Mouse (Mus musculus) cerebellum, adult 11 months (tissue): ENCODE data around the gene Kctd10.

Experiments
- DNase-seq: peaks from one replicate; pipeline ENCODE4 v3.0.0; 2022

The Kctd10 gene

DNA sequence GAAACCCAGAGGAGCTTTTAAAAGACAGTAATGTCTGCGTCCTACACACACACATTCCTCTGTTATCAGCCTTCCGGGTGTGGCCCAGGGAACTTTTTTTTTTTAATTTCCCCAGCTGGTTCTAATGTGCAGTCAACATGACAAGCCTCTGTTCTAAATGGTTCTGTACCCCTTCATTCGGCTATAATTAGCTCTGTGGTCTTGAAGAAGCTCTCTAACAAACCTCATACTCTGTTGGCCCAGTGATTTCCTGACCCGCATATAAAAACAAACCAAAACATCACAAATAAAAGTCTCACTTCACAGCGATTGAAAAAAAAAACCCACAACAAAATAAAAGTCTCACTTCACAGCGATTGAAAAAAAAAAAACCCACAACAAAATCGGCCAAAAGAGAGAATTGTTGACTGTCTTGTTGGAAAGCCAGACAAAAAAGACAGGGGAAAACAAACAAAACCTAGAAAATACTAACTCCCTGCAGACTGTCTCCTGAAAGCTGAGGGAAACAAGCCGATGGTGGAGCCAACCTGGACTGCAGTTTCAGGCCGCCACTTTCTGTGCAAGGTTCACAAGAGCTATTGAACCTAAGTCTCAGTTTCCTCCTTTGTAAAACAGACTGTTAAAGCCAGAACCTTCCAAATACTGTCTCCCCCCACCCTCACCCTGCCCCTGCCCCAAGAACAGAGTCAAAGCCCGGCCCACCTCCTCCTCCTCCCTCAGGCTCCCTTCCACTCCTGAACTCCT, 2.0 kb downstream of the Kctd10 start:
- DNase-seq = no peak

DNA sequence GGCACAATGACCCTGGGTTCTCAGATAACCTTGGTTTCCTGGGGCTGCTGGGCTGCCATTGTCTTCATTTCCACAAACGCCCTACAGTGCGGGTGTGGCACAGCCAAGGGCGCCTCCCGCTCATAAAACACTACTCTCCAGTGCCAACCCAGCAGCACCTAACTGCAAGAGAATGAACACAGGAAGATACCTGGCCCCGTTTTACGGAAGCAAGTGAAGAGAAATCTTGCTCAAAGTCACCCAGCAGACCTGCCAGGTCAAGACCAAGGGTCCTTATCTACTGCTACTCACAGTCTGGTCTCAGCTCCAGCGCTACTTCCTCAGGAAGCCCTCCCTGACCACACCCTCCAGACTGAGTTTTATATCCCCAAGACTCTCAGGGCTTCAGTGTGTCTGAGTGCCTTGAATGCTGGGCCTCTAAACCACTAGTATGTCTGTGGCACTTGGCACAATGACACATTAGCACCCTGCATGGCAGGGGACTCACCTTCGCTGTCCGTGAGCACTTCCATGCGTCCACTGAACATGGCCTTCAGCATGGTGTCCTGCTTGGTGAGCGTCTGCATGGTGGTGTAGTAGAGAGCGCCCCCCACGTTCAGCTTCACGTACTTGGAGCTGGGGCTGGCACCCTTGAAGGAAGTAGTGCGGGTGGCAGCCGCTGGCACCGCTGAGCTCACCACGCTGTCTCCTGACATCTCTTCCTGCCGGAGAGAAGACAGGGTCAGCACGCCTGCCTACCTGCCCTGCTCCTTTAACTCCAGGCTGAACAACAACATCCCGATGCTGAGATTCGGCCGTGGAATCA, 5.7 kb downstream of the Kctd10 start:
- DNase-seq = no peak

DNA sequence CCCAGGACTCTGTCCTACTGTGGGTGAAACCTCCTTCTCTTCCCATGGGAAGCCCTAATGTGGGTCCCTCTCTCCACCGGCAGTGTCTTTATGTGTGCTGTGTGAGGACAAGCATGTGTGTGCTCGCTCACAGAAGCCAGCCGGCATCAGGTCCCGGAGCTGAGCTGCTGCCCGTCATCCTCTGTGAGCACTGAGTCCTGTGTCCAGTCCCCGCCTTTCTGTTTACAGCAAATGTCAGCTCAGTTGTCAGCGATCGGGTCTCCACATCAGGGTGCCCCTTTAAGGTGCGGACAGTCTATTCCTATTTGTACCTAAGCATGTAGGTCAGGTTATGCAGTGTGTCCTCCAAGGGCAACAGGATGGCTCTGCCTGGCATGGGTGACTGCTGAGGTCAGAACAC, 6.7 kb downstream of the Kctd10 start:
- DNase-seq = no peak

DNA sequence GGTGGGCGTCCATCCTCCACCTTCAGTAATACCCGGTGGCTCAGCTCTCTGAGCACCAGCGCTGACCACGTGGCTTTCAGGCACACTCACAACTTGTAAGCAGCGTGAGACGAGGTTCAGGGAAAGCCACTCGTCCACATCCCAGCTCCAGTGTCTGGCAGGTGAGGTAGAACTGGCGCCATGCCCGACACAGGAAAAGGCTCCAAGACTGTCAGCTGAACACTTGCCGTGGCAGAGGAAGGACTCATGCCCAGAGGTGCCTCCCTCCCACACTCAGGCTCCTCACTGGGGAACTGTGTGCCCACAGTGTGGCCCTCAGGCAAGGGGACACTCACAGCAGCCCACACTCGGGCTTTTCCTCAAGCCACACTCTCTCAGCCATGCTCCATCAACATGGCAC, 7.1 kb downstream of the Kctd10 start:
- DNase-seq = no peak

DNA sequence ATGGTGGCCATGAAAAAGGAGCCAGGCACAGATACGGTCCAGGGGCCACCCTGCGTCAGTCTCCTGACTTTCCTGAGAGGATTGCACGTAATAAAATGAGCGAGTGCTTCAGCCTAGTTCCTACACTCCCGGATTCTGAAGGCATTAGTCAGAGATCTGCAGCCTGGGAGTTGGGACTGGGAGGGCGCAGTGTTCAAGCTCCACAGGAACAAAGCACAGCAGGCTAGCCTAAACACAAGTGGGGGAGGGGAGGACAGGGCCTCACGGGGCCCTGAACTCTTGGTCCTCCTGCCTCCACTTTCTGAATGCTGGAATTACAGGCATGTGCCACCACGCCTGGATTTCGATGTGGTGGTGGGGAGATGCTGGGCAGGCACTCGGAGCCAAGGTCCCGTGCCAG, 7.7 kb downstream of the Kctd10 start:
- no peak for DNase-seq

DNA sequence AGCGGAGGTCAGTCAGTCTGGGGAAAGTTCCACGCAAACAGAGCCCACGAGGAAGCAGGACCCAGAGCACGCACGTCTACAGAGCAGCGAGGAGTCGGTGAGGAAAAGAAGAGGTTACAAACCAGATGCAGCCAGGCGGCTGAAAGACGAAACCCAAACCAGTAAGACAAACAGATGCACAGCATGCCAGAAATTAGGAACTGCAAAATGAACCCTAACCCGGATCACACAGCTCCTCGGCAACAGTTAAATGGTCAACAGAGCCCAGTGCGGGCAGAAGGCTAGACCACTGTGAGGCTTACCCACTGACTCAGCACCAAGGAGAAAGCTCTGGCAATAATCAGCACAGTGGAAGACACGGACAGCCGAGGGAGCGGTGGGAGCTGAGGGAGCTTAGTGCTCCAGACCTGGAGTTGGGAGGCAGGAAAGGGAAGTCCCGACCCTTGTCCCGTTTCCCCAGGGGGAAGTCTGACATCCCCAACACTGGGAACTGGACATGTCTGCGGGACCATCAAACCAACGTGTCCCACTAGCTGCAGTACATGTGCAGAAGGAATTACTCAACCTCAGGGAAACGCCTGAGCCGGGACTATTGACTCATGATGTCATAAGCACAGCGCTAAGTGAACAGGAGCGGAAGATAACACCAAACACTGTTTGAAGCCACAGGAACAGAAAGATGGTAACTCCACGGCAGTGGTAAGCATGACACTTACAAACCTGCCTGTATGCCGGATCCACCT, 8.4 kb downstream of the Kctd10 start:
- DNase-seq = no peak

DNA sequence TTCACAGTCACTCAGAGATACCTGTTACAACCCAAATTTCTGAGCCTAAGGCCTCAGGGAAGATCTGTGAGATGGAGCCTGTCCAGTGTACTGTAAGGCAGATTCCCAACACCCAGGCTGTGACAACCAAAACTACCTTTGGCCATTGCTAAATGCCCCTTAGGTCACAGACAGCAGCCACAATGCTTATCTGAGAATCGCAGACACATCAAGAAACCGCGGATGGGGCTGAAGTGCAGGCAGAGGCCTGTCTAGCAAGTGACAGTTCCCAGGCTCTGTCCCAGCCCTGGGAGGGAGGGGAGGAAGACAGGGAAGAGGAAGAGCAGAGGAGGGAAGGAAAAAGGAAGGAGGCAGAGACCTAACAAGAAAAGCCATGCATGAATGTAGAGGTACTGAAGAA, 9.0 kb downstream of the Kctd10 start:
- no peak for DNase-seq

DNA sequence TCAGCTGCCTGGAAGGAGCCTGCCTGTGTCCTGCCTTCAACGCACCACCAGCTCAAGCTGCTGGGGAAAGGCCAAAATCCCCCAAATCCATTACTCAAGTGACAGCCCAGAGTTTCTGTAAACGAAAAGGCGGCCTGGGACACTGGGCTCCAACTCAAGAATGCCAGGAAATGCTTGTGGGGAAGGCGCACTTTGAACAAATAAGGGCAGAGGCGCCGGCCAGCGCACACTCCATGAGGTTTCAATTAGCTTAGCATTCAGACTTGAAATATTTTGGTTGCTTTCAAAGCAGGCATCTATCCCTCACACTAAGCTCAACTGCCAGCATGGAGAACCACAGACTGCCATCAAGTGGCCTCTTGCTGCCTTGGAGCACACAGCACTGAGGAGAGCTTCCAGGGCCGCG, 9.9 kb downstream of the Kctd10 start:
- no peak for DNase-seq

DNA sequence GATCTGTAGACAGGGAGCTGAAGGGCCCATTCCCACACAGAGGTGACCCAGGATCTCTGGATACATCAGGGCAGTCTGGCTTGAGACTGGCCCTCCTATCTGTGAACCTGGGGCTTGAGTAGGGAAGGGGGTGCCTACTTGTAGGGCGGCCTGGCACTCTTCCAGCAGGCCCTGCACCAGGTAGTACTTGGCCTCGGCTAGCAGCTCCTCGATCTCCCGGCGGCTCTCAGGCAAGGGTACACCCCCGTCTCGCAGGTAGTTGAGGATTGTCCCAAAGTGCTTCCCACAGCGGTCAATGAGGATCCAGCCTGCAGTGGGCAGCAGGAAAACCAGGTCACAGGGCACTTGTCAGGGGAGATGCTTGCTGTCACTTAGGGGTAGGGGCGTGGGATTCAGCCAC, 10.4 kb downstream of the Kctd10 start:
- no peak for DNase-seq

DNA sequence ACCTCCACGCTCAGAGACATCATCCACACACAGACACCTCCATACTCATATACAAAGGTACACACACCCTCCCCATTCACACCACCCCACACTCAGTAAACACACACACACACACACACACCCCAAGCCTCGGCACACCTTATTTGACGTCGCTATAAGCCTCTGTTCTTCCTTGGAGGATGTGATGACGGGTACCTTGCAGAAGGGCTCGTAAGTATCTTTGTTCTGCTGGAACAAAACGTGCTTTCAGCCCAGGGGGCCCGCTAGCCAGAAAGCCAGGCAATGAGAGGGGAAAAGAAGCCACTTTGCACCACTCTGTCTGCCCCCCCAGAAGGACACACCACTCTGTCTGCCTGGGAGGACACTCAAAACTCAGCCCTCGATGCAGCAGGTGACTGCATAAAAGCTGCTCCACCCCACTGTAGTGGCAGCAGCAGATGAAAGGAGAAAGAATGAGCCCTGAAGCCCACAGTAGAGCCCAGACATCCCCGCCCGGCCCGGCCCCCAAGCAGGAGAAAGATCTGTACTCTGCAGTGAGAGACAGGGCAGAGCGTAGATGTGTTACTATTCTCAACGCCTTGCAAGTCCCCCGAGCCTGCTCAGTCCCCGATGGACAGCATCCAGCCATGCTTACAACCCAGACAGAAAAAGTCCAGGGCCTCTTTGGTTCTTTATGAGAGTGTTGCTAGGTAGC, 11.4 kb downstream of the Kctd10 start:
- no peak for DNase-seq

DNA sequence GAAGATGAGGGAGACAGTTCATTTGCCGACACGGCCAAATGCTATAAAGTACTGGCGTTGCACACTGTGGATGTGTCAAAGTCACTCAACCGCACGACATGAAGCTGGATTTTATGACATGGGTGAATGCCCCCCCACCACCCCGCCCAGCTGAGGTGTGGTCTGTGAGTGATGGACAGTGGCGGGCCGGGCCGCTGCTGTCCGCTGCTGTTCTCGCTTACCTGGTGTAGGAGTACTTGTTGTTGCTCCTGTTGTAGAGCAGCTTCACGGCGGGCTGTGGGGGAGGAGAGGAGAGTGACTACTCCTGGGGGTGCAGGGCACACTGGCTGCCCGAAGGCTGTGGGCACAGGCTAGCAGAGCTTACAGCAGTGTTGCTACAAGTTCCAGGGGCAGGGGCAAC, 12.2 kb downstream of the Kctd10 start:
- DNase-seq = no peak

DNA sequence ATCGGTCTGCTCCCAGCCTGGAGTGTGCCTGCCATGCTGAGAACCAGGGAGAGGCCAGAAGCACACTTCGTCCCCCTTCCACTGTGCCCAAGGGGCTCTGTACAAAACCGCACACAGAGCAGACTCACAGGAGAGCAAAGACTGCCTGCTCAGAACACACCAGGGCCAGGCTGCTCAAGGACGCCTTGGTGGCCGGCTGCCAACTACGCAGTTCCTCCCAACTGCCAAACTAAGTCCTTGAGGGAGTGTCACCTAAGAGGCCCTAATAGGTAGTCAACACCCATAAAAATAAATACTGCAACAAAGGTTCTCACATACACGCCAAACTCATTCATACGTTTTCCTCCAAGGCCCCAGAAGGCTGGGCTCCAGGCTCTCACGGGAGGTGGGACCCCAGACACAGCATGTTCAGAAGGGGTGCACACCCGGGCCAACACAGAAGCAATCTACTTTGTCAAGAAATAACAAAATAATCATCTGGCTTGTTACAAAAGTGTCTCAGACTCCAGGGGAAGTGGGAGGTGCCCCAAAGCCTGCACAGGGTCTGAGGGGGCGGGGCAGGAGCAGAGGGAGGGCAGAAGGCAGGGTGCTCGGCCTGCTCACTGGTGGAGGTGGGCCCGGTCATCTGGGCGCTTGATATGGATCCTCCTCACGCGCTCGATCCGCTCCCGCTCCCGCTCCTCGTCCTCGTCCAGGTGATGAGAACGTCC, 15.1 kb downstream of the Kctd10 start:
- no peak for DNase-seq

DNA sequence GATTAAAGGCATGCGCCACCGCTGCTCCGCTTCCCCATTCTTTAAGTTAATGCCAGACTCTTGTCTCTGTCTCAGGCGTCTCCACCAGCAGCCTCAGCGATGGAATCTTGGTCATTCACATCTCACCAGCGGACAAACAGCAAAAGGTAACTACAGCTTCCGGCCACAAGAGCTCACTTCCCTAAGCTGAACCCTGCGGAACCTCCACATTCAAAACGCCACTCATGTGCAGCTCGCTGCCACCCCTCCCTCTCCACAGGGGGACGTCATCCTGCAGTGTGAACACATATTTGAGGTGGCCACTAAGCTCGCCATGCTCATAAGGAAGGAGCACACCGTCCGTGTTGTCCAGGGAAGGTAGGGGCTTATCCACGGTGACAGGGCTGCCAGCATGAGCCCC, 19.3 kb downstream of the Kctd10 start:
- DNase-seq = no peak

DNA sequence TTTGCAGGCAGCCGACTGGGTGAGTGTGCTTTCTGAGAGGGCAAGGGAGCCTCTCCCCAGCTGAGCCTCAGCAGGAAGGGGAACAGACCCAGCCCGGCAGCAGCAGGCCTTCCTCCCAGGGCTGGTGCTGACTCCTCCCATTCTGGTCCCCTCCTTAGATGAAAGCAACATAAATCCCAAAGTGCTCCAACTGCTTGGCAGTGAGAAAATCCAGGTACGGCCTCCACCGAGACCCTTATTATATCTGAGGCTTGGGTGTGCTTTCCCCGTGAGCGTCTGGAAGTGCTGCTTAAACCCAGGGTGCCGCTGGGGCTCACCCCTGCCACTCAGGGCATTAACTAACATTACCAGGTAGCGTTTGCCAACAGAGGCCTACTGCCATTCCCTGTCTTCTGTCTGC, 20.7 kb downstream of the Kctd10 start:
- no peak for DNase-seq

DNA sequence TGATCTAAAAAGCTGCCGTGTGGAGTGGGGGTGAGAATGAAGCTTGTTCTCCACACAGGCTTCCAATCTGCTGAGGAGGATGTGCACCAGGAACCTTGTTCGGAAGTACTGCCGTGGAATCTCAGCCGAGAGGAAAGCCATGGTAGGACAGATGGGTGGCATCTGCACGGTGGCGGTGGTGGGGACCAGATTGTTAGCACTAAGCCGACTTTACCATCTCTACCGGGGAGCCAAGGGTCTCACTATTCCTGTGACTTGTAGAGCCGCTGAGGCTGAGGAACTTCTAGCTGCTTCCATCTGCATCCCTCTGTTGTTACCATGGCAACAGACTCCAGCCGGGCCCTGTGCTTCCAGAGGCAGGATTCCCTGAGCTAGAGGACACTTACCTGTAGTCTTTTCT, 21.5 kb downstream of the Kctd10 start:
- DNase-seq = no peak

DNA sequence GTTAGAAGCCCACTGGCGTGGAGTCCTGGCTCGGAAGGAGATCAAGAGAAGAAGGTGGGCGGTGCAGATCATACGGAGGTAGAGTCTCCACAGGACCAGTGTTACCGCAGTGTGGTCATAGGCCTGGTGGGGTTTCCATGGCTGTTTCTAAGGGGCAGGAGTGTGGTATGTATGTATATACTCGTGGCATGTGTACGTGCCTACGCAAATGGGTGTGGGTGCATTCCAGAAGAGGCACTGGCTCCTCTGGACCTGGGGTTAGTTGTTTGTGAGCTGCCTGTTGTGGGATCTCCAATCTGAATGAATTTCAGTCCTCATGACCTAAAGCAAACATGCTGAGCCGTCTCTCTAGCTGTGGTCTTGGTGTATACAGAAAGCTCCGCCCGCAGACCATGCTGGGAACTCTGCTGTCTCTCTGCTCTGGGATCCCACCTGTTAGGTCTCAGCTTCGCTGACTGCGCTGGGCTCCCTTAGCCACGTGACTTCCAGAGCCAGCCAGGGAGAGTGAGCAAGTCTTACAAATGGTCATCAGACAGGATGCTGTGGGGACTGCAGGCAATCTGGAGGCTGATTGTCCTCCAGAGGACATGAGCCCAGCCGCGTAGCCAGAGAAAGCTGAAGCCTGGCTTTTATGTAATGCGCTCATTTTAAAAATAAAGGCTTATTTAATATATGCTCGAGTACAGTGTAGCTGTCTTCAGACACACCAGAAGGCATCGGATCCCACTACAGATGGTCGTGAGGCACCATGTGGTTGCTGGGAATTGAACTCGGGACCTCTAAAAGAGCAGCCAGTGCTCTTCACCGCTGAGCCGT, 23.2 kb downstream of the Kctd10 start:
- DNase-seq = no peak

DNA sequence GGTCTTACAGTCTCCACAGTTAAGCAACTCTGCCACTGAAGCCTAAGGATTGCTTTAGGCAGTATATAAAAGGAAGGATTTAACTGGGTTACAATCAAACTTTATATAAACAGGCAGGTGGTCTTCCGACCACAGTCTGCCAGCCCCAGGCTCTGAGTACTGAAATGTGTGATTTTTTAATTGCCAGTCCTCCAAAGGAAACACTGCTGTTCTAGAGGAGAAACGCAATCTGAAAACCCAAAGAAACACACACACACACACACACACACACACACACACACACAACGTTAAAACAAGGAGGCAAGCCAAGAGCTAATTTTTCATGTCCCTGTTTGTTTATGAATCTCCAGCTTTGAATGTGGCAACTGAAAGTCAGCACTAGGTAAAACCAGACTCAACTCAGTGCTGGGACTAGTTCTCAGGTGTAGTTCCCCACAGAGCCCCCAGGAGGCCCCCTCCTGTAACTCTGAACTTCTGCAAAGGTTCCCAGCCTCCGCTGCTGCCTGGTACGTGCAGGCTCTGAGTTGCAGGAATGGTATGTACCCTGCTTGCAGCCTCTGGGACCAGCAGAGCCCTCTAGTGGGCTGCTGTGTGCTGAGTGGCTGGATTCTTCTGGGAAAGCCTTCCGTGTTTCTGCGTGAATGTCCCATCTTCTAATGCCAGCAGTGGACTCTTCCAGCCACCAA, 23.9 kb downstream of the Kctd10 start:
- no peak for DNase-seq

DNA sequence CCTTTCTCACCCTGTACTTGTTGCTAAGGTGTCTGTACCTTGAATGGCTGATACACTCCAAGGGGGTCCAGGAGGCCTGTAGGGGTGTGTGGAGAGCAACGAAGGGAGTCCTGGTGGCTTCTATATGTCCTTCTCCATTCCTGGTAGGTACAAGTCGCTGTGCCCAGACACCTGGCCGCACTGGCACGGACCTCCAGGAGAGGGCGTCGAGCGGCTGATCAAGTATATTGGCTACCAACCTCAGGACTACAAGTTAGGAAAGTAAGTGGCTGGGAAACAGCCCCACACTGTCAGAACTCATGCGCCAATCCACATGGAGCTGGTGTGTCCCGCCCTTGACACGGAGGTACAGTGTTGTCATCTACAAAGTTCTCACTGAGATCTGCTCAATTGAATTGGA, 28.8 kb downstream of the Kctd10 start:
- no peak for DNase-seq

DNA sequence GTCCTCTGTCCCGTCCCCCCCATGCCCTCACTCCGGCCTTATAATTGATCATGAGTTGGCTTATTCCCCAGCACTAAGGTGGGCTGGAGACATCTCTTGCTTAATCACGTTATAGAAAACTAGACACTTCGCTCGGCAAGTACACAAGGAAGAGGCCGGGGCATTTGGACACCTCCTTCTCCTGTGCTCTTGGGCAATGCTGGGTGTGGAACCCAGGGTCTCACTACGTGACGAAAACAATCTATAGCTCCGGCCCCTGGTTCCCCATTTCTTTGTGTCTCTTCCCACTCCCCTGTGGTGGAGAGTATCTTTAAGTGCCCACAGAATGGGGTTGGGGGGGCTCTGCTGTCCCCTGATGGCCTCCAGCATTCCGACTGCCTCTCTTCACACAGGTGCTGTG, 33.3 kb downstream of the Kctd10 start:
- no peak for DNase-seq

DNA sequence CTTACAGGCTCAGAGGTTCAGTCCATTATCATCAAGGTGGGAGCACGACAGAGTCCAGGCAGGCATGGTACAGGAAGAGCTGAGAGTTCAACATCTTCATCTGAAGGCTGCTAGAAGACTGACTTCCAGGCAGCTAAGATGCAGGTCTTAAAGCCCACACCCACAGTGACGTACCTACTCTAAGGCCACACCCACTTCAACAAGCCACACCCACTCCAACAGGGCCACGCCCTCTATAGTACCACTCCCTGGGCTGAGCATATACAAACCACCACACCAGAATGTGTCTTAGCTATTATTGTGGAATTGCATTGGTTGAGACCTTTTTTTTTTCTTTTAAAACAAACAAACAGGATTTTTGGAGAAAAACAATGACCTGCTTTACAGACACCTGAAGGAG, 34.8 kb downstream of the Kctd10 start:
- no peak for DNase-seq

DNA sequence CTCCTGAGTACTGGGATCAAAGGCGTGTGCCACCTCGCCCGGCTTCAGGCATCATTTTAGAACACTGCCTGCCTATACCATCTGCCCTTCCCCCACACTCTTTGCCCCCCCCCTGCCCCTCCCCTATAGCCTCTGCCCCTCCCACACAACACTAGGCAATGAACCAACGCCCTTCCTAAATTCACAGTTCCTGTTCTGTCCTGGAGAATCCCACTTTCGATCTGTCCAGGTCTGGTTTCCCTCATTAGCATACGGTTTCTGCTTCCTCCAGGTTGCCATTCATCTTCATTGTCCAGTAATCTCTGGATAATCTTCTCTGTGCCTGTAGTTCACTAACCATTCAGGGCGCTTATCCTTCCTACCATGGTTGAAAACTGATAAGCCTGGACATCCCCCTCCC, 36.7 kb downstream of the Kctd10 start:
- DNase-seq = no peak
